Mouse (Mus musculus) hindbrain, postnatal 0 days (tissue): ENCODE data around the gene Ap4e1. TPM values are rescaled to one million over a fixed set of nuclear protein-coding genes. Genes with fewer than 3 reads are reported as not detected.

Experiments
- ATAC-seq: fragments of 200-750 bp; cut with Nextera tagmentation; 2 replicates; pipeline ENCODE4 v1.8.0; 2017; ENCODE audit warnings: mild to moderate bottlenecking, moderate TSS enrichment, moderate library complexity
- DNase-seq: peaks from one replicate; pipeline ENCODE4 v3.0.0-alpha.2; 2015; ENCODE audit warnings: low spot score
- H3K27ac ChIP-seq: fragments of 300-500 bp; sonication (generic); 2 replicates; pipeline ENCODE4 v1.5.1; 2014; ENCODE audit warnings: mild to moderate bottlenecking
- H3K27me3 ChIP-seq: fragments of 300-500 bp; sonication (generic); 2 replicates; pipeline ENCODE4 v1.6.1; 2014; ENCODE audit warnings: low read length, mixed read lengths; ENCODE audit not compliant: insufficient read depth
- H3K36me3 ChIP-seq: fragments of 300-500 bp; sonication (generic); 2 replicates; pipeline ENCODE4 v1.6.1; 2014; ENCODE audit warnings: low read length, mixed read lengths; ENCODE audit not compliant: insufficient read depth
- H3K4me1 ChIP-seq: fragments of 300-500 bp; sonication (generic); 2 replicates; pipeline ENCODE4 v1.6.1; 2014; ENCODE audit warnings: antibody characterized with exemption, low read length, mixed read lengths; ENCODE audit not compliant: insufficient read depth
- H3K4me2 ChIP-seq: fragments of 300-500 bp; sonication (generic); 2 replicates; pipeline ENCODE4 v1.6.1; 2014; ENCODE audit warnings: low read depth, mild to moderate bottlenecking, low read length, moderate library complexity, mixed read lengths
- H3K4me3 ChIP-seq: fragments of 300-500 bp; sonication (generic); 2 replicates; pipeline ENCODE4 v1.5.1; 2014; ENCODE audit warnings: low read length
- H3K9ac ChIP-seq: fragments of 300-500 bp; sonication (generic); replicated peaks from 2 replicates; pipeline ENCODE4 v1.6.1; 2014; ENCODE audit warnings: mild to moderate bottlenecking, low read length, moderate library complexity, mixed read lengths
- H3K9me3 ChIP-seq: fragments of 300-500 bp; sonication (generic); 2 replicates; pipeline ENCODE4 v1.6.1; 2016; ENCODE audit warnings: low read length, mixed read lengths
- CTCF ChIP-seq: IDR thresholded peaks from 2 replicates; pipeline ENCODE4 v1.5.1; 2016; ENCODE audit warnings: antibody characterized with exemption, control low read depth, low read depth
- WGBS: fragments of 180-500 bp; shearing (Covaris S2); extraction: QIAGEN DNeasy Blood & Tissue Kit; methylation state at CpG from one replicate; pipeline ENCODE4 v1.1.7; 2014; 5-methylcytosine and 5-hydroxymethylcytosine counted together
- microRNA-seq, 2 experiments: library from miRNA; unstranded; fragments of <30 nt; microRNA quantifications; one replicate each; pipeline ENCODE4; 2016
- polyA plus RNA-seq: library from polyadenylated mRNA; unstranded; fragments of >200 nt; fragmentation: Nextera tagmentation; extraction: Ambion mirVana; gene quantifications from 2 replicates; pipeline ENCODE4 v1.2.1, GENCODE M21; 2015
- total RNA-seq: library from RNA; depleted of rRNA; stranded (reverse); fragments of >200 nt; gene quantifications from 2 replicates; pipeline ENCODE4 v1.2.3, GENCODE M21; 2014; rRNA removed

Gene Ap4e1
- total and polyA plus RNA-seq, 2 experiments from 2014 or later: 5.9 to 10.1 TPM

- 75% methylated on average over 8 of the region's 8 CpGs for WGBS
- no peaks in the 10 kb centered on the region for H3K4me1 ChIP-seq
- DNase-seq (no peak), ATAC-seq (no peak)
- no peak for TF ChIP-seq CTCF
- no peak overlapping the region for H3K27ac ChIP-seq
- H3K9me3 ChIP-seq: no peaks in the 10 kb centered on the region
- H3K27me3 ChIP-seq: no peaks in the 10 kb centered on the region
- no peak overlapping the region for H3K9ac ChIP-seq
- H3K4me3 ChIP-seq: no peak overlapping the region
- no peak overlapping the region for H3K4me2 ChIP-seq
- no peaks in the 10 kb centered on the region for H3K36me3 ChIP-seq
Measured at GRCm38 (mm10) chr2:127092000-127092399, 83.5 kb downstream of the Ap4e1 start.

GRCm38 (mm10) chr2:127108986-127109385 is 100.5 kb downstream of the Ap4e1 start:
- Histone ChIP-seq H3K9me3 (no peaks in the 10 kb centered on the region), H3K36me3 (peaks cover 12% of the 10 kb centered on the region; the same call in 1 of the 2 replicates), H3K4me2 (no peak overlapping the region), H3K27ac (no peak overlapping the region), H3K9ac (no peak overlapping the region), H3K4me1 (no peaks in the 10 kb centered on the region), H3K27me3 (no peaks in the 10 kb centered on the region), H3K4me3 (no peak overlapping the region)
- ATAC-seq (no peak), DNase-seq (no peak)
- TF ChIP-seq CTCF: no peak
- WGBS: 95% methylated on average over 4 of the region's 4 CpGs

Small RNAs within 50 kb of the gene (microRNA-seq; reads per million reads assigned to microRNA genes)
- gene Gm24081: 0 reads per million in 2 experiments

Other genes with a start within 250 kb of the Ap4e1 start
- 0.10 and 0.47 TPM in 2 replicates for gene Usp50, start 225.2 kb upstream of the Ap4e1 start, total RNA-seq
- gene Usp50, start 225.2 kb upstream of the Ap4e1 start, polyA plus RNA-seq: 2.1 TPM in 2 replicates
- gene Trpm7, start 132.5 kb upstream of the Ap4e1 start, total RNA-seq: 15.9 and 28.8 TPM in 2 replicates
- 25.3 and 28.1 TPM in 2 replicates for gene Trpm7, start 132.5 kb upstream of the Ap4e1 start, polyA plus RNA-seq
- gene Sppl2a, start 75.5 kb upstream of the Ap4e1 start, total RNA-seq: 35.9 and 37.1 TPM in 2 replicates
- gene Sppl2a, start 75.5 kb upstream of the Ap4e1 start, polyA plus RNA-seq: 29.0 and 31.0 TPM in 2 replicates
- 6.8 and 9.3 TPM in 2 replicates for gene Blvra, start 61.9 kb downstream of the Ap4e1 start, total RNA-seq
- gene Blvra, start 61.9 kb downstream of the Ap4e1 start, polyA plus RNA-seq: 26.5 and 33.4 TPM in 2 replicates
- 13.7 and 15.9 TPM in 2 replicates for gene Ncaph, start 125.2 kb downstream of the Ap4e1 start, total RNA-seq
- 13.0 and 15.6 TPM in 2 replicates for gene Ncaph, start 125.2 kb downstream of the Ap4e1 start, polyA plus RNA-seq
- 11.5 and 14.6 TPM in 2 replicates for gene Itpripl1, start 134.7 kb downstream of the Ap4e1 start, total RNA-seq
- gene Itpripl1, start 134.7 kb downstream of the Ap4e1 start, polyA plus RNA-seq: 11.0 and 12.4 TPM in 2 replicates
- 0.11 and 0.26 TPM in 2 replicates for gene 1810024B03Rik, start 199.6 kb downstream of the Ap4e1 start, total RNA-seq
- gene 1810024B03Rik, start 199.6 kb downstream of the Ap4e1 start, polyA plus RNA-seq: 1.6 and 1.7 TPM in 2 replicates
- gene Snrnp200, start 199.7 kb downstream of the Ap4e1 start, total RNA-seq: 99.2 and 102 TPM in 2 replicates
- gene Snrnp200, start 199.7 kb downstream of the Ap4e1 start, polyA plus RNA-seq: 29.6 and 31.7 TPM in 2 replicates
- gene Ciao1, start 239.1 kb downstream of the Ap4e1 start, total RNA-seq: 53.0 and 56.1 TPM in 2 replicates
- gene Ciao1, start 239.1 kb downstream of the Ap4e1 start, polyA plus RNA-seq: 30.0 and 35.3 TPM in 2 replicates
- gene Tmem127, start 239.2 kb downstream of the Ap4e1 start, total RNA-seq: 169 TPM in 2 replicates
- 72.1 and 76.1 TPM in 2 replicates for gene Tmem127, start 239.2 kb downstream of the Ap4e1 start, polyA plus RNA-seq